Mouse (Mus musculus): ENCODE results near the gene Fntb. TPM values are rescaled to one million over a fixed set of nuclear protein-coding genes. Genes with fewer than 3 reads are reported as not detected.

Fntb gene
- polyA plus RNA-seq, 1 experiment = 81.7 TPM

DNA sequence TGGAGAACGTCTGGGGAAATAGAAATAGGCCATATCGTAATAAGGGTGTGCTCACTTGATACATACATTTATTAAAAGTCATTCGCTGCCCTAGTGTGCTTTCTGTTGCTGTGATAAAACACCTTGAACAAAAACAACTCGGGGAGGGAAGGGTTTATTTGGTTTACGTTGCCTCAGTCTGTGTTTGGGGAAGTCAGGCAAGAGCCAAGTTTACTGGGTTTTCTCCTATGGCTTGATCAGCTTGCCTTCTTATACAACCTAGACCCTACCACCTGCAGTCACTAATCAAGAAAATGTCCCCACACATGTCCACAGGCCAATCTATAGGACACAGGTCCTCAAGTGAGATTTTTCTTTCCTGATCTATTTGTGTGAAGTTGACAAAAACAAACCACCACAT is 6.2 kb downstream of the Fntb start:
- Histone ChIP-seq H3K4me1 (ENCODE audit: control insufficient read depth, insufficient read depth, low read length) (no peaks in the 10 kb centered on the region), H3K4me3 (ENCODE audit: insufficient read depth, low read length) (no peak overlapping the region), H3K27ac (ENCODE audit: insufficient read depth, low read length) (no peak overlapping the region)
- TF ChIP-seq POLR2A (IDR thresholded peaks at IDR 0.05; ENCODE audit: low read depth, low read length) = no peak
- TF ChIP-seq CTCF (IDR thresholded peaks at IDR 0.05; ENCODE audit: borderline replicate concordance, insufficient read depth, low read length) = no peak

DNA sequence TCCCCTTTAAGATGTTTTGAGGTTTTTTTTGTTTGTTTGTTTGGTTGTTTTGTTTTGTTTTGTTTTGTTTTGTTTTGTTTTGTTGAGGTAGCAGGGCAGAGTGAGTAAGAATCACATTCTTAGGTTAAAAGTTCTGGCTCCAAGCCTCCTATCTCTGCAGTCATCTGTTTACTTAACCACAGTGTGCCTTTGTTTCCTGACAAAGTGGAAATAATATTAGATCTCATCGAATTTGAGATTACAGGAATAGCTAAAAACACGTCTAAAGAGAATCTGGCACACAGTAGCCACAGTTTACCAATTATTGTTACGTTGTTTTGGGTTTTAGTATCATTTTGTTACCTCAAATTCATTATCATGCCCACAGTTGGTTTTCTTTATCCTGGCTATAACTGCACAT is 9.3 kb downstream of the Fntb start:
- TF ChIP-seq CTCF (IDR thresholded peaks at IDR 0.05; ENCODE audit: borderline replicate concordance, insufficient read depth, low read length) = no peak
- no peak for TF ChIP-seq POLR2A (IDR thresholded peaks at IDR 0.05; ENCODE audit: low read depth, low read length)
- H3K4me1 ChIP-seq (ENCODE audit: control insufficient read depth, insufficient read depth, low read length) = no peaks in the 10 kb centered on the region
- no peak overlapping the region for H3K27ac ChIP-seq (ENCODE audit: insufficient read depth, low read length)
- H3K4me3 ChIP-seq (ENCODE audit: insufficient read depth, low read length) = no peak overlapping the region

DNA sequence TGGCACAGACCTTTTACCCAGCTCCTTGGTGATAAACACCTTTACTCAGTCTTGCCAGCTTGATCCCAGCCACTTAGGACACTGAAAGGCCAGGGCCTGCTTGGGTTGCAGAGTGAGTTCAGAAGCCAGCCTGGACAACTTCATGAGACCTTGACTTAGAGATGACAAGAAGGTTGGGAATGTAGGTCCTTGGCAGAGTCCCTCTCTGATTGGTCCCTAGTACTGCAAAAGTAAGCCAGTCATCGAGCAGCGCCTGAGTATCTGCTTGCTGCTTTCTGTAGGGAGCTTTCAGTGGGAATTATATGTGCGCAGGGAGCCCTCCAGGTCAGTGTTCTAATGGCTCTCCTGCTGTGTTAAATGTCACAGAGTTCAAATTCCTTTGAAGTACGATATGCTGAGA is 9.7 kb downstream of the Fntb start:
- Histone ChIP-seq H3K27ac (ENCODE audit: insufficient read depth, low read length) (no peak overlapping the region), H3K4me3 (ENCODE audit: insufficient read depth, low read length) (no peak overlapping the region), H3K4me1 (ENCODE audit: control insufficient read depth, insufficient read depth, low read length) (no peaks in the 10 kb centered on the region)
- TF ChIP-seq CTCF (IDR thresholded peaks at IDR 0.05; ENCODE audit: borderline replicate concordance, insufficient read depth, low read length) (no peak), POLR2A (IDR thresholded peaks at IDR 0.05; ENCODE audit: low read depth, low read length) (no peak)

DNA sequence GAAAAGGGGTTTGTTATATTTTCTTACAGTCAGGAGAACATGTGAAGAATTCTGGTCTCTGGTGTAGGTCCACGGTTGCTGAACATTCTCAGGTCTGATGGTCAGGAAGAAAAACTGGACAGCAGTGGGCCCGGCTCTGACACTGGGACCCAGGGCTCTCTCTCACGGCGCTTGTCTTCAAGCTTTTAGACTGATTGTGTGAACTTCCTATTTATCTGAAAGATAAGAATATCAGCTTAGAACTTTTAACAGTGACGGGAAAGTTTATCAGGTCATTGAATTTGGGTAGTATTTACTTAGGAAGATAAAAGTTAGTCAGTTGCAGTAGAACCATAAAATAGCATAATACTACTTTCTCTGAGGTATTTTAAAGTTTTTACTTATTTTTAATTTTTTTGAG is 11.5 kb downstream of the Fntb start:
- Histone ChIP-seq H3K27ac (ENCODE audit: insufficient read depth, low read length) (no peak overlapping the region), H3K4me3 (ENCODE audit: insufficient read depth, low read length) (no peak overlapping the region), H3K4me1 (ENCODE audit: control insufficient read depth, insufficient read depth, low read length) (no peaks in the 10 kb centered on the region)
- TF ChIP-seq POLR2A (IDR thresholded peaks at IDR 0.05; ENCODE audit: low read depth, low read length) (no peak), CTCF (IDR thresholded peaks at IDR 0.05; ENCODE audit: borderline replicate concordance, insufficient read depth, low read length) (no peak)

GRCm38 (mm10) chr12:76777845-76778244 is 12.5 kb downstream of the Fntb start:
- Histone ChIP-seq H3K27ac (ENCODE audit: insufficient read depth, low read length) (no peak overlapping the region), H3K4me1 (ENCODE audit: control insufficient read depth, insufficient read depth, low read length) (no peaks in the 10 kb centered on the region), H3K4me3 (ENCODE audit: insufficient read depth, low read length) (no peak overlapping the region)
- TF ChIP-seq CTCF (IDR thresholded peaks at IDR 0.05; ENCODE audit: borderline replicate concordance, insufficient read depth, low read length) (no peak), POLR2A (IDR thresholded peaks at IDR 0.05; ENCODE audit: low read depth, low read length) (no peak)

DNA sequence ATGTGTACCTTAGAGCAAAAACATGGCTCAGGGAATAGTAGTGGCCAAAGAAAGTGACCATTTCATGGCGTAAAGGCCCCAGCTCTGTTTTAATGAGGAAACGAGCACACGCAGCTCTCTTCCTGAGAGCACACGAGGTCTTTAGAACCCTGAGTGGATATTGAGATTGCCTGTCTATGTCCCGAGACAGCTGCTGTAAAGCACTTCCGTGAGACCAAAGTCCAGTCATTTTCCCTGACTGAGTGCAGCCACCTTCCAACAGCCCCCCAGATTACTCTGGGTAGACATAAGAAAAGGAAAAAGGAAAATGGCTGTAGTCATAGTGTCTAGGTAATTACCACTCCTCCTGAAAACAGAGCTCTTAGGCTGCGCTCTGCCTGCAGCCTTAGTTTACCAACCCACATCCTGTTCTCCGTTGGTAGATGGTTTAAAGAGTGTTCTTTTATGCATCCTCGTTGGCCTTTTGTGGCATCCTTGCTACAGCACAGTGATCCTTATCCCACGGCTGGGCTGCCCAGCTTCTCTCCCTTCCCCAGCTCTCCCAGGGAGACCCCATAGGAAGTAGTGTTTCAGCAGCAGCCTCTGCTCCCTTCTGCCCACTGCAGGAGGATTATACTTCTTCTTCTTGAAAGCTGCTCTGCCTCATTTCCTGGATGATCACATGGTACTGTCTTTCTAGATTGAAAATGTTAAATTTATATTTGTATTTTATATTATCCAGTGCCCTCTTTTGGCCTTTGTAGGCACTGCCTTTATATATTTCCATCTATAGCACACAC is 13.1 kb downstream of the Fntb start:
- no peaks in the 10 kb centered on the region for H3K4me1 ChIP-seq (ENCODE audit: control insufficient read depth, insufficient read depth, low read length)
- TF ChIP-seq POLR2A (IDR thresholded peaks at IDR 0.05; ENCODE audit: low read depth, low read length) = no peak
- no peak for TF ChIP-seq CTCF (IDR thresholded peaks at IDR 0.05; ENCODE audit: borderline replicate concordance, insufficient read depth, low read length)
- no peak overlapping the region for H3K27ac ChIP-seq (ENCODE audit: insufficient read depth, low read length)
- no peak overlapping the region for H3K4me3 ChIP-seq (ENCODE audit: insufficient read depth, low read length)

DNA sequence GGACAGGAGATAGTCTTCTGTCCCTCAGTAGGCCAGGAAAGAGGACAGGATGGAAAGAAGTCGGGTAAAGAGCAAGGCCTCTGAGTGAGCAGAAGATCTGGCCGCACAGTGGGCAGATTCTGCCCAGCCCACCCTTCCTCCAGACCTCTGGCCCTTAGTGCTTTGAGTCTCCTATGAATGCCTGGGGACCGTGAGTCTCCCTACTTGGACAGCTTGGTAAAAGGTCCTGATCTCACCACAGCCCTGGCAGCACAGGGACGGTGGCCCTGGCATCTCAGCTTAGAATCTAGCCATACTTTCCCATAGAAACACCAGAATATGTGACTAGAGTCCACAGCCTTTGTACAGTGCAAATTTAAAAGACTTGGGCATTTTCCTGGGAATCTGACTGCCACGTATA is 14.6 kb downstream of the Fntb start:
- Histone ChIP-seq H3K4me3 (ENCODE audit: insufficient read depth, low read length) (no peak overlapping the region), H3K27ac (ENCODE audit: insufficient read depth, low read length) (no peak overlapping the region), H3K4me1 (ENCODE audit: control insufficient read depth, insufficient read depth, low read length) (no peaks in the 10 kb centered on the region)
- TF ChIP-seq POLR2A (IDR thresholded peaks at IDR 0.05; ENCODE audit: low read depth, low read length) (no peak), CTCF (IDR thresholded peaks at IDR 0.05; ENCODE audit: borderline replicate concordance, insufficient read depth, low read length) (no peak)

GRCm38 (mm10) chr12:76780639-76781468 is 15.5 kb downstream of the Fntb start:
- TF ChIP-seq POLR2A (IDR thresholded peaks at IDR 0.05; ENCODE audit: low read depth, low read length) (no peak), CTCF (IDR thresholded peaks at IDR 0.05; ENCODE audit: borderline replicate concordance, insufficient read depth, low read length) (no peak)
- H3K4me1 ChIP-seq (ENCODE audit: control insufficient read depth, insufficient read depth, low read length) = no peaks in the 10 kb centered on the region
- no peak overlapping the region for H3K27ac ChIP-seq (ENCODE audit: insufficient read depth, low read length)
- H3K4me3 ChIP-seq (ENCODE audit: insufficient read depth, low read length) = no peak overlapping the region

GRCm38 (mm10) chr12:76784056-76784619 is 18.7 kb downstream of the Fntb start:
- TF ChIP-seq CTCF (IDR thresholded peaks at IDR 0.05; ENCODE audit: borderline replicate concordance, insufficient read depth, low read length) (no peak), POLR2A (IDR thresholded peaks at IDR 0.05; ENCODE audit: low read depth, low read length) (no peak)
- H3K27ac ChIP-seq (ENCODE audit: insufficient read depth, low read length) = no peak overlapping the region
- no peaks in the 10 kb centered on the region for H3K4me1 ChIP-seq (ENCODE audit: control insufficient read depth, insufficient read depth, low read length)
- no peak overlapping the region for H3K4me3 ChIP-seq (ENCODE audit: insufficient read depth, low read length)

All from embryonic fibroblast, embryonic 13.5 days (primary cell).